Mouse (Mus musculus) intestine, embryonic 14.5 days (tissue): ENCODE results near the gene Coq10b. TPM values are rescaled to one million over a fixed set of nuclear protein-coding genes. Genes with fewer than 3 reads are reported as not detected.
"Not testable (repeated sequence)": the region's sequence is repeated elsewhere in the genome, so short reads cannot be mapped to it uniquely, and the experiment has no call there.

ENCODE experiments used
- ATAC-seq: fragments of 200-750 bp; cut with Nextera tagmentation; replicated peaks from 2 replicates; pipeline ENCODE4 v1.8.0; 2017; ENCODE audit warnings: low read depth, moderate number of reproducible peaks, moderate TSS enrichment, moderate library complexity; ENCODE audit not compliant: low FRiP score, low TSS enrichment
- DNase-seq: peaks from one replicate; pipeline ENCODE4 v3.0.0-alpha.2; 2018; ENCODE audit warnings: low spot score
- H3K27ac ChIP-seq: fragments of 300-500 bp; sonication (generic); 2 replicates; pipeline ENCODE4 v1.5.1; 2014; ENCODE audit warnings: low read depth, mild to moderate bottlenecking, control low read depth
- H3K27me3 ChIP-seq: fragments of 300-500 bp; sonication (generic); replicated peaks from 2 replicates; pipeline ENCODE4 v1.6.1; 2014; ENCODE audit warnings: low read length, control low read depth; ENCODE audit not compliant: control insufficient read depth, insufficient read depth
- H3K36me3 ChIP-seq: fragments of 300-500 bp; sonication (generic); 2 replicates; pipeline ENCODE4 v1.6.1; 2014; ENCODE audit warnings: low read length, control low read depth; ENCODE audit not compliant: control insufficient read depth, insufficient read depth
- H3K4me1 ChIP-seq: fragments of 300-500 bp; sonication (generic); replicated peaks from 2 replicates; pipeline ENCODE4 v1.6.1; 2014; ENCODE audit warnings: low read length, control low read depth, mixed read lengths; ENCODE audit not compliant: control insufficient read depth, insufficient read depth
- H3K4me2 ChIP-seq: fragments of 300-500 bp; sonication (generic); 2 replicates; pipeline ENCODE4 v1.6.1; 2014; ENCODE audit warnings: low read length
- H3K4me3 ChIP-seq: fragments of 300-500 bp; sonication (generic); 2 replicates; pipeline ENCODE4 v1.5.1; 2014; ENCODE audit warnings: low read depth, low read length, control low read depth, mixed read lengths
- H3K9ac ChIP-seq: fragments of 300-500 bp; sonication (generic); 2 replicates; pipeline ENCODE4 v1.6.1; 2014; ENCODE audit warnings: mild to moderate bottlenecking, low read length
- H3K9me3 ChIP-seq: fragments of 300-500 bp; sonication (generic); 2 replicates; pipeline ENCODE4 v1.6.1; 2016; ENCODE audit warnings: low read length, control low read depth; ENCODE audit not compliant: control insufficient read depth
- WGBS: fragments of 180-500 bp; shearing (Covaris S2); extraction: QIAGEN DNeasy Blood & Tissue Kit; methylation state at CpG from one replicate; pipeline ENCODE4 v1.1.7; 2014; 5-methylcytosine and 5-hydroxymethylcytosine counted together
- polyA plus RNA-seq: library from polyadenylated mRNA; unstranded; fragments of >200 nt; fragmentation: Nextera tagmentation; extraction: Ambion mirVana; gene quantifications from 2 replicates; pipeline ENCODE4 v1.2.1, GENCODE M21; 2014

Coq10b gene
- polyA plus RNA-seq, 1 experiment from 2014 or later = 16.2 TPM

DNA sequence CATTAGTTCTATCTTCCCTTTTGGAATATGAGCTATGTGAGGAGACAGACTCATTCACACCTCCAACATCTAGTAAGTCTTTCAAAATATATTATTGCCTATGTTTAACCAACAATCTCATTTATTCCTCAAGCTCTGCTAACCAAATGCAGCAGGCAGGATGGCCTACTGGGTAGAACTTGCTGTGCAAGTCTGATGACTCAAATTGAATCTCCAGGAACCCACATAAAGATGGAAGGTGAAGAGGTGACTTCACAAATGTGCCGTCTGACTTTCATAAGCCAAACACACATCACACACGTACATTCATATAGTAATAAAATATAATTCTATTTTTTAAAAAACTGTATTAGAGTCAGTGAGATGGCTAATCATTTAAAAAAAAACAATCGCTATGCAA is 899 bp upstream of the Coq10b start:
- no peak overlapping the region for H3K9ac ChIP-seq
- H3K4me1 ChIP-seq = peaks cover 9% of the 10 kb centered on the region; the same call in 1 of the 2 replicates
- no peak for DNase-seq
- H3K4me3 ChIP-seq = peak overlapping the region; percentile 83
- no peak overlapping the region for H3K27ac ChIP-seq
- WGBS = 72% methylated on average over 3 of the region's 3 CpGs
- H3K4me2 ChIP-seq = peak overlapping the region; percentile 65
- no peaks in the 10 kb centered on the region for H3K27me3 ChIP-seq
- ATAC-seq = no peak
- H3K9me3 ChIP-seq = no peaks in the 10 kb centered on the region
- no peaks in the 10 kb centered on the region for H3K36me3 ChIP-seq

- H3K36me3 ChIP-seq = no peaks in the 10 kb centered on the region
- H3K4me2 ChIP-seq = peak overlapping the region; percentile 63
- no peaks in the 10 kb centered on the region for H3K9me3 ChIP-seq
- H3K4me3 ChIP-seq = peak overlapping the region; percentile 83
- ATAC-seq (peak; percentile 76), DNase-seq (no peak)
- peak overlapping the region; percentile 65 for H3K9ac ChIP-seq
- H3K27ac ChIP-seq = peak overlapping the region; percentile 82
- no peaks in the 10 kb centered on the region for H3K27me3 ChIP-seq
- under 1% methylated on average over 42 of the region's 42 CpGs for WGBS
- H3K4me1 ChIP-seq = peaks cover 9% of the 10 kb centered on the region; the same call in 1 of the 2 replicates
These were observed 435 bp downstream of the Coq10b start for GRCm38 (mm10) chr1:55053005-55053404.

GRCm38 (mm10) chr1:55053596-55053995 is 1.0 kb downstream of the Coq10b start:
- Histone ChIP-seq H3K4me2 (peak overlapping the region; percentile 63), H3K9ac (peak overlapping the region; percentile 65), H3K36me3 (no peaks in the 10 kb centered on the region), H3K4me3 (peak overlapping the region; percentile 83), H3K9me3 (no peaks in the 10 kb centered on the region), H3K4me1 (peaks cover 9% of the 10 kb centered on the region; the same call in 1 of the 2 replicates), H3K27ac (no peak overlapping the region), H3K27me3 (no peaks in the 10 kb centered on the region)
- no peak for DNase-seq
- WGBS = 69% methylated on average over 4 of the region's 4 CpGs
- no peak for ATAC-seq

DNA sequence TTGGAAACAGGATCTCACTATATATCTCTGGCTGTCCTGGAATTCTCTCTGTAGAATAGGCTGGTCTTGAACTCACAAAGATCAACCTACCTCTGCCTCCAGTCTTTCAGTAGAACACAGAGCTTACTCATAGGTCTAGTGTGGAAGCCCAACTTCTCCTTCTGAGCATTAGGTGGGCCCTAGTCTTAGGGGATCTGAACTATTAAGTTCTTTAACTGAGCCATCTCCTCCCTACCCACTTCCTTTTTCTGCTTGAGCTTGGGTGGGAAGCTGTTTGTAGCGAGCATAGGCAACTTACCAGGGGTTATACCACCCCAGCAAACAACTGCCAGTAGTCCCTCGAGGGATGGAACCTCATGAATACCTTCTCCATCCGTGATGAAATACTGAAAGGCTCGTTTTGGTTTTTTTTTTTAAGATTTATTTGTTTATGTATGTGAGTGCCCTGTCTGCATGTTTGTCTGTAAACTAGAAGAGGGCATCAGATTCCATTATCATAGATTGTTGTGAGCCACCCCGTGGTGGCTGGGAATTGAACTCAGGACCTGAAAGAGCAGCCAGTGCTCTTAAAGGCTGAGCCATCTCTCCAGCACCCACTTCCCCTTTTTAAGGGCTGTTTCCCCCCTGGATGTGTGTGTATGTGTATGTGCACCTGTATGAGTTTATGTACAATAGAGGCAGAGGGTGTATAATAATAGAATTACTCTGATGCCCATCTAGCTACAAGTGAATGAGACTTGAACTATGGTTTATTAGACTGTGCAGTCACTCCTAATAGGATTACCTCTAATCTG is 2.9 kb downstream of the Coq10b start:
- Histone ChIP-seq H3K27me3 (no peaks in the 10 kb centered on the region), H3K4me1 (peaks cover 9% of the 10 kb centered on the region; the same call in 1 of the 2 replicates), H3K9ac (no peak overlapping the region), H3K4me3 (no peak overlapping the region), H3K9me3 (no peaks in the 10 kb centered on the region), H3K36me3 (no peaks in the 10 kb centered on the region), H3K27ac (no peak overlapping the region), H3K4me2 (no peak overlapping the region)
- no peak for DNase-seq
- WGBS = 86% methylated on average over 5 of the region's 5 CpGs
- ATAC-seq = no peak

- H3K9ac ChIP-seq, H3K4me3 ChIP-seq, H3K27me3 ChIP-seq, H3K27ac ChIP-seq, ATAC-seq, DNase-seq, H3K4me1 ChIP-seq, H3K4me2 ChIP-seq, H3K9me3 ChIP-seq, H3K36me3 ChIP-seq: not testable (repeated sequence)
- 89% methylated on average over 2 of the region's 3 CpGs for whole genome bisulfite sequencing
These were observed 5.8 kb downstream of the Coq10b start for GRCm38 (mm10) chr1:55058383-55058782.

DNA sequence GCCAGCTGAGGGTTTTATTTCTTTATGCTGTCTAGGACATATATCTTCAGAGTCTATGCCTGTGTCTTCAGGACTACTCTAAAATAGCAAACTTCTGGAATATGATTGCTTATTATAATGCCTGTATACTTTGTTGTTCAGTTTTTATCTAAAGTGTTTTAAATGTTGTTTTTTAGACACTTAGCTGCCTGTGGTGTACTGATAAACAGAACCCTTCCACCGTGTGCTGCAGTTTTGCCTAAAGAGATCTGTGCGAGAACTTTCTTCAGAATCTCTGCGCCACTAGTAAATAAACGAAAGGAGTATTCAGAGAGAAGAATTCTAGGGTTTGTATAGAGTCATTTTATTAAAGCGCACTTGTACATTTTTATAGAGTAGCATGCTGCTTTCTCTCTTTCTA is 8.5 kb downstream of the Coq10b start:
- no peaks in the 10 kb centered on the region for H3K4me1 ChIP-seq
- H3K27me3 ChIP-seq = no peaks in the 10 kb centered on the region
- H3K36me3 ChIP-seq = peaks cover 30% of the 10 kb centered on the region
- DNase-seq (no peak), ATAC-seq (no peak)
- H3K9me3 ChIP-seq = no peaks in the 10 kb centered on the region
- H3K4me3 ChIP-seq = no peak overlapping the region
- no peak overlapping the region for H3K4me2 ChIP-seq
- 84% methylated on average over 5 of the region's 5 CpGs for WGBS
- H3K9ac ChIP-seq = no peak overlapping the region
- no peak overlapping the region for H3K27ac ChIP-seq

- 90% methylated on average over 4 of the region's 4 CpGs for whole genome bisulfite sequencing
- Histone ChIP-seq H3K27me3 (no peaks in the 10 kb centered on the region), H3K4me2 (no peak overlapping the region), H3K36me3 (peaks cover 32% of the 10 kb centered on the region), H3K9ac (no peak overlapping the region), H3K4me3 (no peak overlapping the region), H3K4me1 (no peaks in the 10 kb centered on the region), H3K9me3 (no peaks in the 10 kb centered on the region), H3K27ac (no peak overlapping the region)
- no peak for ATAC-seq
- DNase-seq = no peak
These were observed 9.2 kb downstream of the Coq10b start for GRCm38 (mm10) chr1:55061772-55062171.

GRCm38 (mm10) chr1:55072328-55072727 is 19.8 kb downstream of the Coq10b start:
- not testable (repeated sequence) for DNase-seq, ATAC-seq, H3K27ac ChIP-seq, H3K4me2 ChIP-seq, H3K4me1 ChIP-seq, H3K9ac ChIP-seq, H3K9me3 ChIP-seq, H3K27me3 ChIP-seq, H3K4me3 ChIP-seq
- H3K36me3 ChIP-seq = peaks cover 29% of the 10 kb centered on the region

- no peak overlapping the region for H3K9ac ChIP-seq
- no peaks in the 10 kb centered on the region for H3K27me3 ChIP-seq
- no peak for DNase-seq
- H3K9me3 ChIP-seq = no peaks in the 10 kb centered on the region
- H3K4me1 ChIP-seq = no peaks in the 10 kb centered on the region
- H3K4me2 ChIP-seq = no peak overlapping the region
- no peak overlapping the region for H3K4me3 ChIP-seq
- no peak overlapping the region for H3K27ac ChIP-seq
- WGBS = 42% methylated on average over 2 of the region's 2 CpGs
- ATAC-seq = no peak
- H3K36me3 ChIP-seq = peaks cover 36% of the 10 kb centered on the region
These were observed 22.2 kb downstream of the Coq10b start for GRCm38 (mm10) chr1:55074757-55075156.
